ENCODE assay signal across 8 mouse cellular contexts in the genomic region with DNA sequence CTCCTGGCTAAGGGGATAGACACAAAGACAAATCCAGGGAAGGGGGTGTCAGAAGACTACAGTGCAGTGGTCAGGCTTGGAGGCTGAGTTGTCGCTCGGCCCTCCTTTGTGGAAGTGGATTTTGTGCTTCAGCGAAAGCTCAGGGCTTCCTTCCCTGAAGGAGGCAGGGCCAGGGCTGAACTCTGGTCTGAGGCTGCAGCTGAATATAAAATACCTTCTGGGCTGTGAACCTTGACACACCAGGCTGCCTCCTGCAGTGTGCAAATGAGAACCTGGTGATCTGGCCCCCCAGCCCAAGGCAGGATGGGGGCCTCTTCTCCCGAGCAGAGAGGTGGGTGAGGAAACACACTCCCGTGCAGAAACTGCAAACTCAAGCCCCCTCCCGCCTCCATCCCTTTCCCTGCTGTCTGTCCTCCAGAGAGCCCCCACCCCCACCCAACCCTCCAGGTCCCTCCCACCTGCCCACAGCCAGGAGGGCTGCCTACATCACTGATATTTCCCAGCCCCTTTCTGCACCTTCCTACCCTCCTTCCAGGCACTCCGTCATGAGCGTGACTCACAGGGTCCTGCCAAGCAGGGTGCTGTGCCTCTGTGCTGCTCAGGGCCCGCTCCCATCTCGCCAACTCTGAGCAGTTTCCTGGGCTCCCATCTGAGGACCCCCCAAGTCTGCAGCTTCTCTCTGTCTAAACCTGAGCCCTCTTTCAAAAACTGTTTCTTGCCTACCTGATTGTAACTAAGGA. TPM values are rescaled to one million over a fixed set of nuclear protein-coding genes. Genes with fewer than 3 reads are reported as not detected.
DNase-seq lines count a peak whose midpoint lies in the region; ATAC-seq and TF ChIP-seq lines count a peak whose summit lies in the region.

No protein-coding gene starts in this region.

- TF ChIP-seq POLR2A in lung, adult 2 months (IDR thresholded peaks at IDR 0.05; ENCODE audit: borderline replicate concordance, extremely low read depth, low read depth, low read length), result no peak

- H3K36me3 ChIP-seq in forebrain, embryonic 16.5 days (ENCODE audit: control insufficient read depth, insufficient read depth), result no peaks in the 10 kb centered on the region; the same call in 1 of the 2 replicates
- H3K36me3 ChIP-seq in kidney, embryonic 16.5 days (ENCODE audit: insufficient read depth, low read length), result no peaks in the 10 kb centered on the region
- H3K36me3 ChIP-seq in liver, postnatal 0 days (replicated peaks; ENCODE audit: insufficient read depth, low read length), result no peaks in the 10 kb centered on the region

- WGBS in forebrain, embryonic 16.5 days, result 30% methylated on average over 10 of the region's 10 CpGs
- WGBS in kidney, embryonic 16.5 days, result 20% methylated on average over 10 of the region's 10 CpGs
- WGBS in liver, postnatal 0 days (ENCODE audit: insufficient replicate concordance), result 19% methylated on average over 10 of the region's 10 CpGs
- WGBS in lung, adult 2 months, result 56% methylated on average over 10 of the region's 10 CpGs

- H3K9me3 ChIP-seq in forebrain, embryonic 16.5 days (ENCODE audit: control insufficient read depth, low read length), result no peaks in the 10 kb centered on the region
- no peaks in the 10 kb centered on the region for H3K9me3 ChIP-seq in kidney, embryonic 16.5 days (ENCODE audit: low read length)
- H3K9me3 ChIP-seq in liver, postnatal 0 days (ENCODE audit: low read length), result no peaks in the 10 kb centered on the region

- no peak overlapping the region for H3K9ac ChIP-seq in forebrain, embryonic 16.5 days (replicated peaks; ENCODE audit: low read depth, low read length)
- peak overlapping the region; percentile 55 for H3K9ac ChIP-seq in kidney, embryonic 16.5 days (replicated peaks; ENCODE audit: low read length)
- H3K9ac ChIP-seq in liver, postnatal 0 days (replicated peaks), result no peak overlapping the region

- H3K27me3 ChIP-seq in forebrain, embryonic 16.5 days (replicated peaks; ENCODE audit: control insufficient read depth, insufficient read depth, low read length), result no peaks in the 10 kb centered on the region
- no peaks in the 10 kb centered on the region for H3K27me3 ChIP-seq in kidney, embryonic 16.5 days (ENCODE audit: insufficient read depth, low read length)
- peaks cover 22% of the 10 kb centered on the region for H3K27me3 ChIP-seq in liver, postnatal 0 days (ENCODE audit: insufficient read depth, low read length)

- no peak overlapping the region for H3K27ac ChIP-seq in forebrain, embryonic 16.5 days (ENCODE audit: low read length)
- peak overlapping the region; percentile 99 for H3K27ac ChIP-seq in kidney, embryonic 16.5 days (ENCODE audit: low read length)
- no peak overlapping the region for H3K27ac ChIP-seq in liver, postnatal 0 days (ENCODE audit: low read depth)

- no peak for TF ChIP-seq EP300 in liver, postnatal 0 days (IDR thresholded peaks at IDR 0.05; ENCODE audit: low read depth)

- H3K4me3 ChIP-seq in forebrain, embryonic 16.5 days (replicated peaks; ENCODE audit: low read length), result no peak overlapping the region
- H3K4me3 ChIP-seq in kidney, embryonic 16.5 days (ENCODE audit: low read length), result no peak overlapping the region
- no peak overlapping the region for H3K4me3 ChIP-seq in liver, postnatal 0 days (ENCODE audit: low read depth, low read length)
- H3K4me3 ChIP-seq in lung, adult 2 months (replicated peaks; ENCODE audit: extremely low read depth, low read depth, low read length), result no peak overlapping the region

- peak; percentile 20; the same call in 1 of the 2 replicates for ATAC-seq in frontal cortex, adult (ENCODE audit: low TSS enrichment)
- ATAC-seq in forebrain, embryonic 16.5 days, result peak; percentile 22
- ATAC-seq in kidney, embryonic 16.5 days (ENCODE audit: low FRiP score, low TSS enrichment), result peak; percentile 92
- ATAC-seq in liver, postnatal 0 days, result no peak

- peaks cover 2% of the 10 kb centered on the region; the same call in 1 of the 2 replicates for H3K4me1 ChIP-seq in forebrain, embryonic 16.5 days (replicated peaks; ENCODE audit: control insufficient read depth, insufficient read depth, low read length)
- peaks cover 30% of the 10 kb centered on the region for H3K4me1 ChIP-seq in kidney, embryonic 16.5 days (ENCODE audit: insufficient read depth, low read length)
- no peaks in the 10 kb centered on the region for H3K4me1 ChIP-seq in liver, postnatal 0 days (ENCODE audit: insufficient read depth)
- H3K4me1 ChIP-seq in lung, adult 2 months (ENCODE audit: control insufficient read depth, insufficient read depth, low read length), result no peaks in the 10 kb centered on the region

- no peak for TF ChIP-seq CTCF in liver, postnatal 0 days (IDR thresholded peaks at IDR 0.05; ENCODE audit: low read depth)
- TF ChIP-seq CTCF in lung, adult 2 months (IDR thresholded peaks at IDR 0.05; ENCODE audit: insufficient read depth, low read length), result no peak

- H3K4me2 ChIP-seq in forebrain, embryonic 16.5 days (ENCODE audit: low read length), result no peak overlapping the region
- peak overlapping the region; percentile 39 for H3K4me2 ChIP-seq in kidney, embryonic 16.5 days (replicated peaks; ENCODE audit: low read depth, low read length)
- H3K4me2 ChIP-seq in liver, postnatal 0 days (ENCODE audit: low read depth, low read length), result no peak overlapping the region

- no peak for DNase-seq in frontal cortex, postnatal 14 days (ENCODE audit: low spot score in 2 of 2)
- peak; percentile 30 for DNase-seq in neural tube, embryonic 10.5 days (ENCODE audit: extremely low spot score, low spot score)
- no peak for DNase-seq in spleen, adult 18-20 months
- no peak for DNase-seq in liver, postnatal 0 days
- DNase-seq in lung, adult 2 months, result no peak

RNA-seq across cellular contexts. Expression of a gene that starts 6.4 kb away (rescaled TPM):
- 4.6 and 4.9 TPM in 2 replicates for polyA plus RNA-seq in forebrain, embryonic 16.5 days (2015; fragmentation: Nextera tagmentation; extraction: Ambion mirVana)
- 6.3 and 7.1 TPM in 2 replicates for polyA plus RNA-seq in kidney, embryonic 16.5 days (2015; fragmentation: Nextera tagmentation; extraction: Ambion mirVana)
- 0.07 and 0.14 TPM in 2 replicates for polyA plus RNA-seq in liver, postnatal 0 days (2015; fragmentation: Nextera tagmentation; extraction: Ambion mirVana)
- 4.7 and 6.5 TPM in 2 replicates for polyA plus RNA-seq in lung, adult 2 months (2012; rRNA removed)

RNA-seq across cellular contexts. Expression of a gene that starts 40.9 kb away (rescaled TPM):
- polyA plus RNA-seq in forebrain, embryonic 16.5 days (2015; fragmentation: Nextera tagmentation; extraction: Ambion mirVana), result 0.50 and 0.85 TPM in 2 replicates
- polyA plus RNA-seq in kidney, embryonic 16.5 days (2015; fragmentation: Nextera tagmentation; extraction: Ambion mirVana), result 10.1 and 10.7 TPM in 2 replicates
- 0.63 and 0.69 TPM in 2 replicates for polyA plus RNA-seq in liver, postnatal 0 days (2015; fragmentation: Nextera tagmentation; extraction: Ambion mirVana)
- 3.3 and 3.8 TPM in 2 replicates for polyA plus RNA-seq in lung, adult 2 months (2012; rRNA removed)

RNA-seq across cellular contexts. Expression of a gene that starts 59.1 kb away (rescaled TPM):
- 3.9 and 5.5 TPM in 2 replicates for polyA plus RNA-seq in forebrain, embryonic 16.5 days (2015; fragmentation: Nextera tagmentation; extraction: Ambion mirVana)
- polyA plus RNA-seq in kidney, embryonic 16.5 days (2015; fragmentation: Nextera tagmentation; extraction: Ambion mirVana), result 0.11 and 0.13 TPM in 2 replicates
- polyA plus RNA-seq in liver, postnatal 0 days (2015; fragmentation: Nextera tagmentation; extraction: Ambion mirVana), result 0.11 and 0.20 TPM in 2 replicates
- polyA plus RNA-seq in lung, adult 2 months (2012; rRNA removed), result 0.05 TPM in 1 of 2 replicates, not detected in the other
